Mouse (Mus musculus) intestine, postnatal 0 days (tissue): ENCODE measurements around the gene Fastkd1. TPM values are rescaled to one million over a fixed set of nuclear protein-coding genes. Genes with fewer than 3 reads are reported as not detected.
"Not testable (repeated sequence)": the region's sequence is repeated elsewhere in the genome, so short reads cannot be mapped to it uniquely, and the experiment has no call there.

ENCODE experiments used
- ATAC-seq: fragments of 200-750 bp; cut with Nextera tagmentation; 2 replicates; pipeline ENCODE4 v1.8.0; 2017; ENCODE audit warnings: mild to moderate bottlenecking, moderate TSS enrichment, moderate library complexity
- H3K27ac ChIP-seq: fragments of 300-500 bp; sonication (generic); 2 replicates; pipeline ENCODE4 v1.5.1; 2014; ENCODE audit warnings: mild to moderate bottlenecking, low read depth, low read length, moderate library complexity
- H3K27me3 ChIP-seq: fragments of 300-500 bp; sonication (generic); replicated peaks from 2 replicates; pipeline ENCODE4 v1.6.1; 2014; ENCODE audit warnings: low read length, mixed read lengths; ENCODE audit not compliant: control insufficient read depth, insufficient read depth
- H3K36me3 ChIP-seq: fragments of 300-500 bp; sonication (generic); 2 replicates; pipeline ENCODE4 v1.6.1; 2014; ENCODE audit warnings: mild to moderate bottlenecking, moderate library complexity; ENCODE audit not compliant: control insufficient read depth, insufficient read depth
- H3K4me1 ChIP-seq: fragments of 300-500 bp; sonication (generic); replicated peaks from 2 replicates; pipeline ENCODE4 v1.6.1; 2014; ENCODE audit warnings: antibody characterized with exemption, low read length, mixed read lengths; ENCODE audit not compliant: control insufficient read depth, insufficient read depth
- H3K4me2 ChIP-seq: fragments of 300-500 bp; sonication (generic); replicated peaks from 2 replicates; pipeline ENCODE4 v1.6.1; 2014; ENCODE audit warnings: low read depth, mild to moderate bottlenecking, moderate library complexity
- H3K4me3 ChIP-seq: fragments of 300-500 bp; sonication (generic); 2 replicates; pipeline ENCODE4 v1.5.1; 2014; ENCODE audit warnings: low read depth, low read length
- H3K9ac ChIP-seq: fragments of 300-500 bp; sonication (generic); 2 replicates; pipeline ENCODE4 v1.6.1; 2014; ENCODE audit warnings: mild to moderate bottlenecking, low read depth, low read length
- H3K9me3 ChIP-seq: fragments of 300-500 bp; sonication (generic); 2 replicates; pipeline ENCODE4 v1.6.1; 2016; ENCODE audit warnings: mixed run types; ENCODE audit not compliant: control insufficient read depth
- CTCF ChIP-seq: sonication (generic); IDR thresholded peaks from 2 replicates; pipeline ENCODE4 v1.5.1; 2016; ENCODE audit warnings: low read depth, mild to moderate bottlenecking, control low read depth, antibody characterized with exemption, moderate library complexity
- WGBS: fragments of 180-500 bp; shearing (Covaris S2); extraction: QIAGEN DNeasy Blood & Tissue Kit; methylation state at CpG from one replicate; pipeline ENCODE4 v1.1.7; 2014; 5-methylcytosine and 5-hydroxymethylcytosine counted together
- polyA plus RNA-seq: library from polyadenylated mRNA; unstranded; fragments of >200 nt; fragmentation: Nextera tagmentation; extraction: Ambion mirVana; gene quantifications from 2 replicates; pipeline ENCODE4 v1.2.1, GENCODE M21; 2015

Fastkd1 gene
- polyA plus RNA-seq, 1 experiment from 2014 or later: 3.8 TPM

GRCm38 (mm10) chr2:69690843-69691242 lies 22.5 kb downstream of the Fastkd1 start:
- peaks cover 43% of the 10 kb centered on the region for H3K36me3 ChIP-seq
- H3K9ac ChIP-seq: no peak overlapping the region
- no peak for ATAC-seq
- WGBS: 92% methylated on average over 6 of the region's 6 CpGs
- no peaks in the 10 kb centered on the region for H3K9me3 ChIP-seq
- no peaks in the 10 kb centered on the region for H3K27me3 ChIP-seq
- H3K4me1 ChIP-seq: no peaks in the 10 kb centered on the region
- TF ChIP-seq CTCF: no peak
- H3K4me2 ChIP-seq: no peak overlapping the region
- H3K4me3 ChIP-seq: no peak overlapping the region
- H3K27ac ChIP-seq: no peak overlapping the region

- ATAC-seq: no peak
- no peaks in the 10 kb centered on the region for H3K4me1 ChIP-seq
- no peak overlapping the region for H3K4me2 ChIP-seq
- no peak overlapping the region for H3K27ac ChIP-seq
- TF ChIP-seq CTCF: no peak
- H3K36me3 ChIP-seq: peaks cover 43% of the 10 kb centered on the region
- H3K9ac ChIP-seq: no peak overlapping the region
- WGBS: 91% methylated on average over 3 of the region's 3 CpGs
- no peaks in the 10 kb centered on the region for H3K27me3 ChIP-seq
- H3K4me3 ChIP-seq: no peak overlapping the region
- H3K9me3 ChIP-seq: no peaks in the 10 kb centered on the region
These were observed 23.1 kb downstream of the Fastkd1 start for GRCm38 (mm10) chr2:69690214-69690613.

GRCm38 (mm10) chr2:69684488-69684887 lies 28.8 kb downstream of the Fastkd1 start:
- 92% methylated on average over 3 of the region's 3 CpGs for WGBS
- Histone ChIP-seq H3K27ac (no peak overlapping the region), H3K4me3 (no peak overlapping the region), H3K4me1 (no peaks in the 10 kb centered on the region), H3K27me3 (no peaks in the 10 kb centered on the region), H3K9me3 (no peaks in the 10 kb centered on the region), H3K36me3 (peaks cover 9% of the 10 kb centered on the region; the same call in 1 of the 2 replicates), H3K9ac (no peak overlapping the region), H3K4me2 (no peak overlapping the region)
- TF ChIP-seq CTCF: no peak
- no peak for ATAC-seq

GRCm38 (mm10) chr2:69683036-69683805 lies 30.1 kb downstream of the Fastkd1 start:
- no peak overlapping the region for H3K4me3 ChIP-seq
- no peak for ATAC-seq
- H3K9ac ChIP-seq: no peak overlapping the region
- H3K4me1 ChIP-seq: no peaks in the 10 kb centered on the region
- H3K9me3 ChIP-seq: no peaks in the 10 kb centered on the region
- WGBS: 84% methylated on average over 13 of the region's 13 CpGs
- H3K4me2 ChIP-seq: no peak overlapping the region
- no peak overlapping the region for H3K27ac ChIP-seq
- no peak for TF ChIP-seq CTCF
- no peaks in the 10 kb centered on the region for H3K27me3 ChIP-seq
- H3K36me3 ChIP-seq: peaks cover 2% of the 10 kb centered on the region; the same call in 1 of the 2 replicates

DNA sequence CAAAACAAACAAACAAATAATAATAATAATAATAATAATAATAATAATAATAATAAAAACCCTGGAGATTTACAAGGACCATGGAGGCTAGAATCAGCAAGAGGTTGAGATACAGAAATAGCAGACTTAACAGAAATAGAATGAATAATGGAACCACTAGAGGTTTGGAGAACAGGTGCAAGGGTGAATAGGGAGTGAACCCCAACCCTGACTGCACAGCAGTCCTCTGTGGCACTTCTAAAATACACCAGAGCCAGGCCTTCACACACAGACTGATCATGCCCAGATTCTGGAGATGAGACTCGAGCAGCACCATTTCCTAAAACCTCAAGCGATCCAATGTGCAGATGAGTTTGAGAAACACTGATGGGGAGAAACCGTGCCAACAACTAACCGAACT lies 31.4 kb downstream of the Fastkd1 start:
- ATAC-seq: no peak
- H3K27ac ChIP-seq: no peak overlapping the region
- 97% methylated on average over 4 of the region's 4 CpGs for WGBS
- no peaks in the 10 kb centered on the region for H3K9me3 ChIP-seq
- no peaks in the 10 kb centered on the region for H3K27me3 ChIP-seq
- no peak overlapping the region for H3K9ac ChIP-seq
- H3K4me2 ChIP-seq: no peak overlapping the region
- peaks cover 2% of the 10 kb centered on the region; the same call in 1 of the 2 replicates for H3K36me3 ChIP-seq
- no peak overlapping the region for H3K4me3 ChIP-seq
- no peaks in the 10 kb centered on the region for H3K4me1 ChIP-seq
- no peak for TF ChIP-seq CTCF

DNA sequence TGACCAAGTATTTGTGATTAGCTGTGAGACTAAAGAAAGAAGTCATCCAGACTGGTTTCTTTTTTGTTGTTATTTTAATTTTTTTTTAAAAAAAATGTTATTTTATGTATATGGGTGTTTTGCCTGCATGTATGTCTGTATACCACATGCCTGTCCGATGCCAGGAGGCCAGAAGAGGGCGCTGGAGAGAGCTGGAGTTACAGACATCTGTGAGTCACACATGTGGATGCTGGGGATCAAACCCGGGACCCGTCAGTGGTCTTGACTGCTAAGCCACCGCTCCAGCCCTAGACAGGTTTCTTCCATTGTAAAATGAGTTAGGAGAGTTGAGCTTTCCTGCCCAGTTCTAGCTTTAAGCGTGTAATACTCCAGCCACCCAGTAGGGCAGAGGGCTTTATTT lies 33.3 kb downstream of the Fastkd1 start:
- 62% methylated on average over 6 of the region's 6 CpGs for WGBS
- TF ChIP-seq CTCF: peak; percentile 33

GRCm38 (mm10) chr2:69677215-69677614 lies 36.1 kb downstream of the Fastkd1 start:
- H3K4me1 ChIP-seq, H3K27me3 ChIP-seq, H3K4me2 ChIP-seq, H3K9me3 ChIP-seq, H3K4me3 ChIP-seq, H3K36me3 ChIP-seq, H3K9ac ChIP-seq, H3K27ac ChIP-seq, ATAC-seq: not testable (repeated sequence)
- 88% methylated on average over 2 of the region's 2 CpGs for whole genome bisulfite sequencing

More for the DNA sequence above, 33.3 kb downstream of the Fastkd1 start:
- Histone ChIP-seq H3K4me3 (no peak overlapping the region), H3K27me3 (no peaks in the 10 kb centered on the region), H3K36me3 (no peaks in the 10 kb centered on the region), H3K4me2 (no peak overlapping the region), H3K9ac (no peak overlapping the region), H3K9me3 (no peaks in the 10 kb centered on the region), H3K4me1 (no peaks in the 10 kb centered on the region), H3K27ac (no peak overlapping the region)
- ATAC-seq: no peak
